Mouse (Mus musculus) urinary bladder, adult 18-20 months (tissue): ENCODE data around the gene Arhgap35.

ENCODE experiments used
- DNase-seq, 2 experiments: peaks; one replicate each; pipeline ENCODE4 v3.0.0; 2022; ENCODE audit warnings: low spot score in 2 of 2, mixed read lengths in 2 of 2

The Arhgap35 gene

GRCm38 (mm10) chr7:16525448-16525847 lies 89.3 kb downstream of the Arhgap35 start:
- no peak for DNase-seq

- DNase-seq = peak in 1 of 2 experiments; percentile 9
Measured at GRCm38 (mm10) chr7:16524308-16524707, 90.5 kb downstream of the Arhgap35 start.

GRCm38 (mm10) chr7:16519310-16519709 lies 95.5 kb downstream of the Arhgap35 start:
- no peak for DNase-seq

- no peak for DNase-seq
Measured at GRCm38 (mm10) chr7:16517198-16517597, 97.6 kb downstream of the Arhgap35 start.

- peak; percentile 24 to 38 for DNase-seq
Measured at GRCm38 (mm10) chr7:16507284-16507683, 107.5 kb downstream of the Arhgap35 start.

GRCm38 (mm10) chr7:16505226-16505593 lies 109.6 kb downstream of the Arhgap35 start:
- DNase-seq = no peak

GRCm38 (mm10) chr7:16504573-16505225 lies 110.1 kb downstream of the Arhgap35 start:
- no peak for DNase-seq

GRCm38 (mm10) chr7:16501571-16501970 lies 113.2 kb downstream of the Arhgap35 start:
- no peak for DNase-seq

- no peak for DNase-seq
Measured at GRCm38 (mm10) chr7:16499671-16500104, 115.1 kb downstream of the Arhgap35 start.

- no peak for DNase-seq
Measured at GRCm38 (mm10) chr7:16496260-16496659, 118.5 kb downstream of the Arhgap35 start.

- DNase-seq = no peak
Measured at GRCm38 (mm10) chr7:16493361-16493760, 121.4 kb downstream of the Arhgap35 start.

GRCm38 (mm10) chr7:16492211-16492610 lies 122.6 kb downstream of the Arhgap35 start:
- DNase-seq = no peak

GRCm38 (mm10) chr7:16491759-16492158 lies 123.0 kb downstream of the Arhgap35 start:
- DNase-seq = peak; percentile 33 to 51

- no peak for DNase-seq
Measured at GRCm38 (mm10) chr7:16489948-16490347, 124.8 kb downstream of the Arhgap35 start.

- no peak for DNase-seq
Measured at GRCm38 (mm10) chr7:16488816-16489215, 126.0 kb downstream of the Arhgap35 start.

- DNase-seq = no peak
Measured at GRCm38 (mm10) chr7:16477628-16478027, 137.2 kb downstream of the Arhgap35 start, which contains the start of gene Npas1. Gene Npas1, minus strand, starts transcription at chr7:16477728.

- no peak for DNase-seq
Measured at GRCm38 (mm10) chr7:16476600-16476989, 138.2 kb downstream of the Arhgap35 start.

- DNase-seq = no peak
Measured at GRCm38 (mm10) chr7:16475764-16476599, 138.8 kb downstream of the Arhgap35 start.

- DNase-seq = no peak
Measured at GRCm38 (mm10) chr7:16475321-16475720, 139.5 kb downstream of the Arhgap35 start.

GRCm38 (mm10) chr7:16474445-16474844 lies 140.3 kb downstream of the Arhgap35 start:
- no peak for DNase-seq

- DNase-seq = no peak
Measured at GRCm38 (mm10) chr7:16473847-16474246, 140.9 kb downstream of the Arhgap35 start.

GRCm38 (mm10) chr7:16472116-16472709 lies 142.6 kb downstream of the Arhgap35 start:
- DNase-seq = no peak

- no peak for DNase-seq
Measured at GRCm38 (mm10) chr7:16471549-16471948, 143.2 kb downstream of the Arhgap35 start.
